In the genomic region with DNA sequence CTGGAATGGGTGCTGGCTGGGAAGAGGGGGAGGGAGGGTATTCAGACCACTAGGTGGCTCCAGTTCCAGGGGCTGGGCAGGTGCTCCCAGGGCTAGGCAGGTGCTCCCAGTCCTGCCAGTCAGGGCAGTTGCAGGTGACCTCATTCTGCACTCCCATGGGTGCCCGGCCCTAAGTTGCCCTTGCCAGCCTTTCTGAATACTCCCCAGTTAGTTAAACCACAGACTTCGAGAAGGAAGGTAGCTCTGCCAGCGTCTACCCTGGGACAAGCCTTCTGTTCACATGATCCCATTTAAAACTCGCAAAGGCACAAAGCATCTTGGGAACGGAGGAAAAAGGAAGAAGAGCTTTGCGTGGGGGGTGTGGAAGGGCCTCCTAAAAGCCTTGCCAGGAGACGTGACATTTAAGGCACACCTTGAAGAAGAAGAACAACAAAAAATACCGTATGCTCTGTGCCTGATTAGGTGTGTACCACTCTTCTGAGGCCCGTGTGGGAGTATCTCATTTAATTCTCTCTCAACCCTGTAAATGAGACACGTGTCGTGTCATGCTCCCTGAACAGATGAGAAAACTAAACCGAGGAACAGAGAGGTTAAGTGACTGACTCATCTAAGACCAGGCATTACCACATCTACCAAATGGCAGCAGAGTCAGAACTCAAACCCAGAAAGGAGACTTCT, we compare ENCODE assay signal across 8 mouse cellular contexts. TPM values are rescaled to one million over a fixed set of nuclear protein-coding genes. Genes with fewer than 3 reads are reported as not detected.
DNase-seq lines count a peak whose midpoint lies in the region; ATAC-seq and TF ChIP-seq lines count a peak whose summit lies in the region.

No protein-coding gene starts in this region.

- H3K9ac ChIP-seq in heart, embryonic 16.5 days (ENCODE audit: low read length) = no peak overlapping the region; the same call in 1 of the 2 replicates
- H3K9ac ChIP-seq in liver, embryonic 15.5 days = no peak overlapping the region

- WGBS in heart, embryonic 16.5 days = 27% methylated on average over 12 of the region's 12 CpGs
- whole genome bisulfite sequencing in spleen, adult 2 months = 6% methylated on average over 12 of the region's 12 CpGs
- 17% methylated on average over 12 of the region's 12 CpGs for WGBS in liver, embryonic 15.5 days (ENCODE audit: insufficient replicate concordance)

- peaks cover 34% of the 10 kb centered on the region for H3K27me3 ChIP-seq in heart, embryonic 16.5 days (ENCODE audit: control insufficient read depth, insufficient read depth, low read length)
- H3K27me3 ChIP-seq in spleen, adult 2 months (ENCODE audit: control insufficient read depth, insufficient read depth, low read length) = no peaks in the 10 kb centered on the region
- peaks cover 84% of the 10 kb centered on the region for H3K27me3 ChIP-seq in liver, embryonic 15.5 days

- H3K4me1 ChIP-seq in heart, embryonic 16.5 days (ENCODE audit: control insufficient read depth, insufficient read depth, low read length) = peaks cover 18% of the 10 kb centered on the region
- H3K4me1 ChIP-seq in spleen, adult 2 months (ENCODE audit: control insufficient read depth, insufficient read depth, insufficient read length) = peaks cover 31% of the 10 kb centered on the region; the same call in 1 of the 2 replicates
- H3K4me1 ChIP-seq in liver, embryonic 15.5 days (replicated peaks) = peaks cover 23% of the 10 kb centered on the region

- H3K36me3 ChIP-seq in heart, embryonic 16.5 days (ENCODE audit: control insufficient read depth, insufficient read depth) = no peaks in the 10 kb centered on the region
- no peaks in the 10 kb centered on the region for H3K36me3 ChIP-seq in spleen, adult 2 months (ENCODE audit: control insufficient read depth, insufficient read depth, low read length)
- H3K36me3 ChIP-seq in liver, embryonic 15.5 days (replicated peaks) = no peaks in the 10 kb centered on the region

- no peak for ATAC-seq in heart, embryonic 16.5 days (replicated peaks; ENCODE audit: extremely low read depth, insufficient read depth, low FRiP score)
- ATAC-seq in liver, embryonic 15.5 days (ENCODE audit: insufficient read depth) = no peak

- H3K27ac ChIP-seq in heart, embryonic 16.5 days (ENCODE audit: low read length) = no peak overlapping the region; the same call in 1 of the 2 replicates
- H3K27ac ChIP-seq in spleen, adult 2 months (ENCODE audit: insufficient read depth, low read length) = no peak overlapping the region
- H3K27ac ChIP-seq in liver, embryonic 15.5 days (replicated peaks) = no peak overlapping the region

- intact Hi-C loops in heart, postnatal 10 days (cut with DNase I) = no loop called here

- H3K4me2 ChIP-seq in heart, embryonic 16.5 days (ENCODE audit: low read depth, low read length) = peak overlapping the region; percentile 63
- H3K4me2 ChIP-seq in liver, embryonic 15.5 days = peak overlapping the region; percentile 67

- TF ChIP-seq CTCF in spleen, adult 2 months (IDR thresholded peaks at IDR 0.05; ENCODE audit: extremely low read depth, insufficient read depth, insufficient read length, insufficient replicate concordance) = 0 out of 2 replicates have a peak, but pooled peaks have one; percentile 2

- H3K4me3 ChIP-seq in heart, embryonic 16.5 days (ENCODE audit: low read length) = peak overlapping the region; percentile 49
- peak overlapping the region; percentile 48; the same call in 1 of the 2 replicates for H3K4me3 ChIP-seq in spleen, adult 2 months (ENCODE audit: extremely low read depth, insufficient read depth, insufficient read length)
- peak overlapping the region; percentile 41; the same call in 1 of the 2 replicates for H3K4me3 ChIP-seq in liver, embryonic 15.5 days (replicated peaks)

- no peak for DNase-seq in heart, postnatal 10 days
- no peak for DNase-seq in spleen, adult 2 months (ENCODE audit: low read depth in 1 of 2, low spot score in 2 of 2)
- no peak for DNase-seq in spleen, postnatal 14 days (ENCODE audit: low spot score in 2 of 2)
- no peak for DNase-seq in ovary, postnatal 14 days (ENCODE audit: low spot score)
- no peak for DNase-seq in spleen, postnatal 10 days (ENCODE audit: low spot score in 2 of 2)
- DNase-seq in cerebellum, adult 9-10 months = no peak

- TF ChIP-seq POLR2A in spleen, adult 2 months (IDR thresholded peaks at IDR 0.05; ENCODE audit: low read depth, low read length) = no peak

- no peaks in the 10 kb centered on the region for H3K9me3 ChIP-seq in heart, embryonic 16.5 days (replicated peaks; ENCODE audit: control insufficient read depth, low read length)
- H3K9me3 ChIP-seq in liver, embryonic 15.5 days (replicated peaks) = no peaks in the 10 kb centered on the region

RNA-seq across cellular contexts. Expression of a gene that starts 0.7 kb away (rescaled TPM):
- 0.70 and 0.74 TPM in 2 replicates for polyA plus RNA-seq in heart, embryonic 16.5 days (2015; fragmentation: Nextera tagmentation; extraction: Ambion mirVana)
- total RNA-seq in heart, postnatal 10 days (2021) = under 1 TPM; 0.15 to 0.31 TPM
- 14.9 and 18.9 TPM in 2 replicates for polyA plus RNA-seq in spleen, adult 2 months (2012; rRNA removed)
- polyA plus RNA-seq in liver, embryonic 15.5 days (2015; fragmentation: Nextera tagmentation; extraction: Ambion mirVana) = 0.07 and 0.32 TPM in 2 replicates

RNA-seq across cellular contexts. Expression of a gene that starts 13.9 kb away (rescaled TPM):
- polyA plus RNA-seq in heart, embryonic 16.5 days (2015; fragmentation: Nextera tagmentation; extraction: Ambion mirVana) = 0.49 TPM in 1 of 2 replicates, not detected in the other
- not detected for total RNA-seq in heart, postnatal 10 days (2021)
- not detected in 2 replicates for polyA plus RNA-seq in spleen, adult 2 months (2012; rRNA removed)
- polyA plus RNA-seq in liver, embryonic 15.5 days (2015; fragmentation: Nextera tagmentation; extraction: Ambion mirVana) = not detected in 2 replicates

RNA-seq across cellular contexts. Expression of a gene that starts 35.4 kb away (rescaled TPM):
- 30.2 and 35.0 TPM in 2 replicates for polyA plus RNA-seq in heart, embryonic 16.5 days (2015; fragmentation: Nextera tagmentation; extraction: Ambion mirVana)
- total RNA-seq in heart, postnatal 10 days (2021) = 10 to 100 TPM; 27.1 to 28.3 TPM
- polyA plus RNA-seq in spleen, adult 2 months (2012; rRNA removed) = 80.8 and 131 TPM in 2 replicates
- 16.2 and 17.7 TPM in 2 replicates for polyA plus RNA-seq in liver, embryonic 15.5 days (2015; fragmentation: Nextera tagmentation; extraction: Ambion mirVana)

RNA-seq across cellular contexts. Expression of a gene that starts 35.6 kb away (rescaled TPM):
- 13.2 and 14.0 TPM in 2 replicates for polyA plus RNA-seq in heart, embryonic 16.5 days (2015; fragmentation: Nextera tagmentation; extraction: Ambion mirVana)
- 10 to 100 TPM; 12.7 to 13.1 TPM for total RNA-seq in heart, postnatal 10 days (2021)
- 8.0 and 8.8 TPM in 2 replicates for polyA plus RNA-seq in spleen, adult 2 months (2012; rRNA removed)
- polyA plus RNA-seq in liver, embryonic 15.5 days (2015; fragmentation: Nextera tagmentation; extraction: Ambion mirVana) = 4.0 TPM in 2 replicates

RNA-seq across cellular contexts. Expression of a gene that starts 59.1 kb away (rescaled TPM):
- polyA plus RNA-seq in heart, embryonic 16.5 days (2015; fragmentation: Nextera tagmentation; extraction: Ambion mirVana) = 0.36 and 0.42 TPM in 2 replicates
- total RNA-seq in heart, postnatal 10 days (2021) = under 1 TPM in 1 of 2 experiments, not detected in 1; 0.17 TPM
- polyA plus RNA-seq in spleen, adult 2 months (2012; rRNA removed) = 0.38 and 0.40 TPM in 2 replicates
- 0.90 and 1.2 TPM in 2 replicates for polyA plus RNA-seq in liver, embryonic 15.5 days (2015; fragmentation: Nextera tagmentation; extraction: Ambion mirVana)
